Mouse (Mus musculus): ENCODE results near the gene Zfp354b.

- TF ChIP-seq CTCF (IDR thresholded peaks at IDR 0.05; ENCODE audit: control insufficient read depth, insufficient read depth, insufficient replicate concordance, low read depth, low read length) (no peak), POLR2A (IDR thresholded peaks at IDR 0.05; ENCODE audit: control insufficient read depth, low read depth, low read length) (no peak)
Measured at GRCm38 (mm10) chr11:50966230-50966629, 34.8 kb upstream of the Zfp354b start, which contains the start of gene Olfr1378.
